In the genomic region with DNA sequence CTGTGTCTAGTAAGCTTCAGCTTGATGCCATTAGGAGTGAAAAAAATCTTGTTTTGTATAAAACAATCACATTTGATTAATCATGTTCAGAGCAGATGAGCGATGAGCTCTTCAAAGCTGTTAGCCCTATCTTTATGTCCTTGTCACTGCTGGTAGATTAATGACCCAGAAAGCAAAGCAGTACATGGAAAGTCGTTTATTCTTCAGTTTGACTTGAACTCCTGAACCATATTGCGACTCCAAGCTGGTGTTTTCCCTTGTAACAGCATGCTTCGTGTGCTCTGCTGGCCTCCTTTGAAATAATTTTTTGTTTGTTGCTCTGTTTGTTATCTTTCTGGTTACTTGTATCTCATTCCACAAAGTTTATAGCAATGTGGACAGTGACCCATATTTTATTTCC, we compare ENCODE assay signal across 23 mouse cellular contexts. TPM values are rescaled to one million over a fixed set of nuclear protein-coding genes. Genes with fewer than 3 reads are reported as not detected.
DNase-seq lines count a peak whose midpoint lies in the region; ATAC-seq lines count a peak whose summit lies in the region.
"Had no signal": no experiment of that assay in that cellular context is flagged by ENCODE, and none has a peak within 500 bp of the region (broad histone marks: within the 10 kb centered on the region; RNA-seq: fewer than 3 reads in every experiment).

No protein-coding gene starts in this region.

- 18% methylated on average over 4 of the region's 4 CpGs for WGBS in kidney, embryonic 14.5 days
- 15% methylated on average over 4 of the region's 4 CpGs for WGBS in kidney, embryonic 16.5 days

- H3K27me3 ChIP-seq in kidney, embryonic 14.5 days (ENCODE audit: control insufficient read depth, insufficient read depth, low read length) = no peaks in the 10 kb centered on the region
- peaks cover 2% of the 10 kb centered on the region; the same call in 1 of the 2 replicates for H3K27me3 ChIP-seq in kidney, embryonic 16.5 days (ENCODE audit: insufficient read depth, low read length)
- H3K27me3 ChIP-seq: embryonic facial prominence, embryonic 12.5 days; embryonic facial prominence, embryonic 15.5 days; hindbrain, embryonic 12.5 days had no signal

- peak; percentile 19 for DNase-seq in kidney, adult 9 months
- no peak for DNase-seq in kidney, adult 18-20 months
- peak; percentile 52 for DNase-seq in kidney, postnatal 14 days
- no peak for DNase-seq in left cerebral cortex, postnatal 14 days (ENCODE audit: low spot score in 2 of 2)
- DNase-seq: adrenal gland, adult 2 months; adrenal gland, postnatal 14 days; cerebellum, adult 11 months; cerebellum, adult 2 months; cerebellum, adult 9-11 months; cerebellum, postnatal 25 days; forebrain, postnatal 0 days; gastrocnemius, adult 2 months; gastrocnemius, postnatal 14 days; heart, adult 11 months had no signal

- H3K4me3 ChIP-seq in kidney, embryonic 14.5 days (ENCODE audit: low read length) = no peak overlapping the region
- H3K4me3 ChIP-seq in kidney, embryonic 16.5 days (ENCODE audit: low read length) = no peak overlapping the region
- H3K4me3 ChIP-seq: embryonic facial prominence, embryonic 12.5 days; embryonic facial prominence, embryonic 15.5 days; gastrocnemius, adult 2 months; hindbrain, embryonic 12.5 days had no signal

- H3K36me3 ChIP-seq in kidney, embryonic 14.5 days (ENCODE audit: control insufficient read depth, insufficient read depth, low read length) = no peaks in the 10 kb centered on the region
- no peaks in the 10 kb centered on the region for H3K36me3 ChIP-seq in kidney, embryonic 16.5 days (ENCODE audit: insufficient read depth, low read length)
- H3K36me3 ChIP-seq: embryonic facial prominence, embryonic 12.5 days; embryonic facial prominence, embryonic 15.5 days; hindbrain, embryonic 12.5 days had no signal

- no peak overlapping the region for H3K27ac ChIP-seq in kidney, embryonic 14.5 days (ENCODE audit: low read depth, low read length)
- H3K27ac ChIP-seq in kidney, embryonic 16.5 days (ENCODE audit: low read length) = no peak overlapping the region
- H3K27ac ChIP-seq: embryonic facial prominence, embryonic 12.5 days; embryonic facial prominence, embryonic 15.5 days; gastrocnemius, adult 2 months; hindbrain, embryonic 12.5 days had no signal

- no peaks in the 10 kb centered on the region for H3K4me1 ChIP-seq in kidney, embryonic 14.5 days (ENCODE audit: control insufficient read depth, insufficient read depth, low read length)
- H3K4me1 ChIP-seq in kidney, embryonic 16.5 days (ENCODE audit: insufficient read depth, low read length) = no peaks in the 10 kb centered on the region
- H3K4me1 ChIP-seq: embryonic facial prominence, embryonic 12.5 days; hindbrain, embryonic 12.5 days had no signal

- H3K9ac ChIP-seq in kidney, embryonic 14.5 days (ENCODE audit: low read depth, low read length) = no peak overlapping the region
- no peak overlapping the region for H3K9ac ChIP-seq in kidney, embryonic 16.5 days (replicated peaks; ENCODE audit: low read length)
- H3K9ac ChIP-seq: embryonic facial prominence, embryonic 12.5 days; embryonic facial prominence, embryonic 15.5 days; forebrain, postnatal 0 days; hindbrain, embryonic 12.5 days had no signal

- intact Hi-C loops in left cerebral cortex, postnatal 14 days (cut with DNase I) = no loop called here

- no peaks in the 10 kb centered on the region for H3K9me3 ChIP-seq in kidney, embryonic 14.5 days (ENCODE audit: control insufficient read depth, low read length)
- H3K9me3 ChIP-seq in kidney, embryonic 16.5 days (ENCODE audit: low read length) = no peaks in the 10 kb centered on the region
- H3K9me3 ChIP-seq: embryonic facial prominence, embryonic 12.5 days; embryonic facial prominence, embryonic 15.5 days; hindbrain, embryonic 12.5 days had no signal

- peak; percentile 16; the same call in 1 of the 2 replicates for ATAC-seq in kidney, embryonic 14.5 days (ENCODE audit: low FRiP score, low TSS enrichment)
- ATAC-seq in kidney, embryonic 16.5 days (ENCODE audit: low FRiP score, low TSS enrichment) = peak; percentile 65; the same call in 1 of the 2 replicates
- ATAC-seq: CD4-positive, CD25-positive, alpha-beta regulatory T cell, adult 4 months; forebrain, embryonic 14.5 days; forebrain, postnatal 0 days had no signal

- H3K4me2 ChIP-seq in kidney, embryonic 14.5 days (replicated peaks; ENCODE audit: low read depth, low read length) = no peak overlapping the region
- no peak overlapping the region for H3K4me2 ChIP-seq in kidney, embryonic 16.5 days (replicated peaks; ENCODE audit: low read depth, low read length)
- H3K4me2 ChIP-seq: embryonic facial prominence, embryonic 12.5 days; embryonic facial prominence, embryonic 15.5 days; heart, embryonic 11.5 days; hindbrain, embryonic 12.5 days had no signal

RNA-seq across cellular contexts. Expression of a gene that starts 46.4 kb away (rescaled TPM):
- polyA plus RNA-seq in kidney, embryonic 14.5 days (2014; fragmentation: Nextera tagmentation; extraction: Ambion mirVana) = 2.5 and 2.9 TPM in 2 replicates
- 4.9 and 5.7 TPM in 2 replicates for polyA plus RNA-seq in kidney, embryonic 16.5 days (2015; fragmentation: Nextera tagmentation; extraction: Ambion mirVana)
- total RNA-seq in left cerebral cortex, postnatal 14 days (2021) = under 1 TPM in 1 of 2 experiments, not detected in 1; 0.40 TPM
- total RNA-seq: adrenal gland, adult 2 months; forebrain, postnatal 0 days; gastrocnemius, adult 2 months had no signal
- polyA plus RNA-seq: adrenal gland, adult 2 months; C2C12; CD4-positive, CD25-positive, alpha-beta regulatory T cell, adult 4 months had no signal

Comparison
In these comparisons a context has a peak if more than half of its experiments do, and no peak if none do; other contexts are left out.
1. DNase-seq: peak in kidney, adult 9 months (single experiment) and kidney, postnatal 14 days (single experiment); none in kidney, adult 18-20 months (single experiment) and left cerebral cortex, postnatal 14 days (0 of 2).